Mouse (Mus musculus): ENCODE measurements at regions not wholly inside any gene's neighbourhood (a gene's known extent, or its start where the extent isn't known, plus 50 kb on each side); places are given as distances from the start of the nearest gene placed in this dataset.

- TF ChIP-seq GATA1 (IDR thresholded peaks at IDR 0.05; ENCODE audit: borderline replicate concordance, low read length) = no peak
- no peak for TF ChIP-seq GATA2 (IDR thresholded peaks at IDR 0.05; ENCODE audit: borderline replicate concordance, low read depth, low read length)
- no peak for TF ChIP-seq POLR2AphosphoS5 (IDR thresholded peaks at IDR 0.05; ENCODE audit: insufficient replicate concordance, low read depth, low read length)
- TF ChIP-seq TAL1 (conservative IDR thresholded peaks at IDR 0.05; ENCODE audit: low read depth, low read length) = no peak
- no peak for TF ChIP-seq CTCF (IDR thresholded peaks at IDR 0.05; ENCODE audit: low read depth, low read length)
Observed at GRCm38 (mm10) chr6:100419782-100420540, 132.7 kb upstream of the Rybp start.

GRCm38 (mm10) chr6:100416046-100416445 lies 128.8 kb upstream of the Rybp start:
- Histone ChIP-seq H3K4me3 (ENCODE audit: low read depth, low read length) (no peak overlapping the region), H3K4me1 (ENCODE audit: insufficient read depth, low read depth, low read length) (no peaks in the 10 kb centered on the region), H3K36me3 (replicated peaks) (no peaks in the 10 kb centered on the region), H3K9me3 (replicated peaks) (peaks cover 56% of the 10 kb centered on the region), H3K27me3 (ENCODE audit: insufficient read depth, low read length) (no peaks in the 10 kb centered on the region)
- DNase-seq (ENCODE audit: low spot score) (no peak), ATAC-seq (ENCODE audit: extremely low read depth, insufficient number of reproducible peaks, low FRiP score, poor library complexity, severe bottlenecking) (no peak)
- TF ChIP-seq GATA1 (IDR thresholded peaks at IDR 0.05; ENCODE audit: borderline replicate concordance, low read length) (no peak), POLR2AphosphoS5 (IDR thresholded peaks at IDR 0.05; ENCODE audit: insufficient replicate concordance, low read depth, low read length) (no peak), TAL1 (conservative IDR thresholded peaks at IDR 0.05; ENCODE audit: low read depth, low read length) (no peak), CTCF (IDR thresholded peaks at IDR 0.05; ENCODE audit: low read depth, low read length) (no peak), GATA2 (IDR thresholded peaks at IDR 0.05; ENCODE audit: borderline replicate concordance, low read depth, low read length) (no peak)

More at GRCm38 (mm10) chr6:100419782-100420540, 132.7 kb upstream of the Rybp start:
- H3K36me3 ChIP-seq (replicated peaks) = no peaks in the 10 kb centered on the region
- H3K4me3 ChIP-seq (ENCODE audit: low read depth, low read length) = no peak overlapping the region
- no peak for ATAC-seq (ENCODE audit: extremely low read depth, insufficient number of reproducible peaks, low FRiP score, poor library complexity, severe bottlenecking)
- no peaks in the 10 kb centered on the region for H3K27me3 ChIP-seq (ENCODE audit: insufficient read depth, low read length)
- peaks cover 62% of the 10 kb centered on the region for H3K9me3 ChIP-seq (replicated peaks)
- DNase-seq (ENCODE audit: low spot score) = no peak
- H3K4me1 ChIP-seq (ENCODE audit: insufficient read depth, low read depth, low read length) = no peaks in the 10 kb centered on the region

- DNase-seq (ENCODE audit: low spot score) = no peak
- H3K4me1 ChIP-seq (ENCODE audit: insufficient read depth, low read depth, low read length) = no peaks in the 10 kb centered on the region
- H3K36me3 ChIP-seq (replicated peaks) = no peaks in the 10 kb centered on the region
- H3K4me3 ChIP-seq (ENCODE audit: low read depth, low read length) = no peak overlapping the region
- ATAC-seq (ENCODE audit: extremely low read depth, insufficient number of reproducible peaks, low FRiP score, poor library complexity, severe bottlenecking) = no peak
- H3K9me3 ChIP-seq (replicated peaks) = peaks cover 53% of the 10 kb centered on the region
- TF ChIP-seq GATA1 (IDR thresholded peaks at IDR 0.05; ENCODE audit: borderline replicate concordance, low read length) (no peak), CTCF (IDR thresholded peaks at IDR 0.05; ENCODE audit: low read depth, low read length) (no peak), POLR2AphosphoS5 (IDR thresholded peaks at IDR 0.05; ENCODE audit: insufficient replicate concordance, low read depth, low read length) (no peak)
- H3K27me3 ChIP-seq (ENCODE audit: insufficient read depth, low read length) = no peaks in the 10 kb centered on the region
Observed at GRCm38 (mm10) chr6:100415514-100415913, 128.2 kb upstream of the Rybp start.

- peaks cover 58% of the 10 kb centered on the region for H3K9me3 ChIP-seq (replicated peaks)
- no peaks in the 10 kb centered on the region for H3K27me3 ChIP-seq (ENCODE audit: insufficient read depth, low read length)
- no peaks in the 10 kb centered on the region for H3K36me3 ChIP-seq (replicated peaks)
- TF ChIP-seq TAL1 (conservative IDR thresholded peaks at IDR 0.05; ENCODE audit: low read depth, low read length) (no peak), GATA2 (IDR thresholded peaks at IDR 0.05; ENCODE audit: borderline replicate concordance, low read depth, low read length) (no peak), POLR2AphosphoS5 (IDR thresholded peaks at IDR 0.05; ENCODE audit: insufficient replicate concordance, low read depth, low read length) (no peak), GATA1 (IDR thresholded peaks at IDR 0.05; ENCODE audit: borderline replicate concordance, low read length) (no peak), CTCF (IDR thresholded peaks at IDR 0.05; ENCODE audit: low read depth, low read length) (no peak)
- H3K4me3 ChIP-seq (ENCODE audit: low read depth, low read length) = no peak overlapping the region
- ATAC-seq (ENCODE audit: extremely low read depth, insufficient number of reproducible peaks, low FRiP score, poor library complexity, severe bottlenecking) = no peak
- H3K4me1 ChIP-seq (ENCODE audit: insufficient read depth, low read depth, low read length) = no peaks in the 10 kb centered on the region
- no peak for DNase-seq (ENCODE audit: low spot score)
Observed at GRCm38 (mm10) chr6:100414836-100415235, 127.6 kb upstream of the Rybp start.

GRCm38 (mm10) chr6:100412486-100412885 lies 125.2 kb upstream of the Rybp start:
- no peak for ATAC-seq (ENCODE audit: extremely low read depth, insufficient number of reproducible peaks, low FRiP score, poor library complexity, severe bottlenecking)
- no peak for TF ChIP-seq GATA2 (IDR thresholded peaks at IDR 0.05; ENCODE audit: borderline replicate concordance, low read depth, low read length)
- no peak for TF ChIP-seq TAL1 (conservative IDR thresholded peaks at IDR 0.05; ENCODE audit: low read depth, low read length)

GRCm38 (mm10) chr6:100411968-100412367 lies 124.7 kb upstream of the Rybp start:
- Histone ChIP-seq H3K4me1 (ENCODE audit: insufficient read depth, low read depth, low read length) (no peaks in the 10 kb centered on the region), H3K9me3 (replicated peaks) (peaks cover 60% of the 10 kb centered on the region), H3K36me3 (replicated peaks) (no peaks in the 10 kb centered on the region), H3K4me3 (ENCODE audit: low read depth, low read length) (no peak overlapping the region), H3K27me3 (ENCODE audit: insufficient read depth, low read length) (no peaks in the 10 kb centered on the region)
- DNase-seq (ENCODE audit: low spot score) = no peak
- TF ChIP-seq GATA1 (IDR thresholded peaks at IDR 0.05; ENCODE audit: borderline replicate concordance, low read length) (no peak), CTCF (IDR thresholded peaks at IDR 0.05; ENCODE audit: low read depth, low read length) (no peak), POLR2AphosphoS5 (IDR thresholded peaks at IDR 0.05; ENCODE audit: insufficient replicate concordance, low read depth, low read length) (no peak), GATA2 (IDR thresholded peaks at IDR 0.05; ENCODE audit: borderline replicate concordance, low read depth, low read length) (no peak), TAL1 (conservative IDR thresholded peaks at IDR 0.05; ENCODE audit: low read depth, low read length) (no peak)
- no peak for ATAC-seq (ENCODE audit: extremely low read depth, insufficient number of reproducible peaks, low FRiP score, poor library complexity, severe bottlenecking)

More at GRCm38 (mm10) chr6:100412486-100412885, 125.2 kb upstream of the Rybp start:
- H3K4me1 ChIP-seq (ENCODE audit: insufficient read depth, low read depth, low read length) = no peaks in the 10 kb centered on the region
- H3K27me3 ChIP-seq (ENCODE audit: insufficient read depth, low read length) = no peaks in the 10 kb centered on the region
- no peaks in the 10 kb centered on the region for H3K36me3 ChIP-seq (replicated peaks)
- no peak for DNase-seq (ENCODE audit: low spot score)
- H3K4me3 ChIP-seq (ENCODE audit: low read depth, low read length) = no peak overlapping the region
- H3K9me3 ChIP-seq (replicated peaks) = peaks cover 63% of the 10 kb centered on the region
